Mouse (Mus musculus) lung, postnatal 0 days (tissue): ENCODE results near the gene Tmem130. TPM values are rescaled to one million over a fixed set of nuclear protein-coding genes. Genes with fewer than 3 reads are reported as not detected.

Experiments
- ATAC-seq: fragments of 200-750 bp; cut with Nextera tagmentation; 2 replicates; pipeline ENCODE4 v1.8.0; 2017; ENCODE audit warnings: moderate library complexity
- DNase-seq: peaks from one replicate; pipeline ENCODE4 v3.0.0-alpha.2; 2016; ENCODE audit warnings: low spot score
- H3K27ac ChIP-seq: fragments of 300-500 bp; sonication (generic); 2 replicates; pipeline ENCODE4 v1.5.1; 2014; ENCODE audit warnings: antibody characterized with exemption, mild to moderate bottlenecking, low read length, mixed read lengths
- H3K27me3 ChIP-seq: fragments of 300-500 bp; sonication (generic); replicated peaks from 2 replicates; pipeline ENCODE4 v1.6.1; 2014; ENCODE audit warnings: low read length, mixed read lengths; ENCODE audit not compliant: insufficient read depth
- H3K36me3 ChIP-seq: fragments of 300-500 bp; sonication (generic); 2 replicates; pipeline ENCODE4 v1.6.1; 2014; ENCODE audit warnings: low read length, mixed read lengths; ENCODE audit not compliant: insufficient read depth
- H3K4me1 ChIP-seq: fragments of 300-500 bp; sonication (generic); 2 replicates; pipeline ENCODE4 v1.6.1; 2014; ENCODE audit warnings: antibody characterized with exemption, low read depth, low read length, mixed read lengths; ENCODE audit not compliant: insufficient read depth
- H3K4me2 ChIP-seq: fragments of 300-500 bp; sonication (generic); replicated peaks from 2 replicates; pipeline ENCODE4 v1.6.1; 2014; ENCODE audit warnings: low read depth, mild to moderate bottlenecking, low read length, moderate library complexity, mixed read lengths
- H3K4me3 ChIP-seq: fragments of 300-500 bp; sonication (generic); 2 replicates; pipeline ENCODE4 v1.5.1; 2014; ENCODE audit warnings: low read depth, low read length
- H3K9ac ChIP-seq: fragments of 300-500 bp; sonication (generic); replicated peaks from 2 replicates; pipeline ENCODE4 v1.6.1; 2014; ENCODE audit warnings: low read depth, mild to moderate bottlenecking
- H3K9me3 ChIP-seq: fragments of 300-500 bp; sonication (generic); 2 replicates; pipeline ENCODE4 v1.6.1; 2016; ENCODE audit warnings: low read length, mixed read lengths
- CTCF ChIP-seq: IDR thresholded peaks from 2 replicates; pipeline ENCODE4 v1.5.1; 2016; ENCODE audit warnings: antibody characterized with exemption, mild to moderate bottlenecking
- EP300 ChIP-seq: IDR thresholded peaks from 2 replicates; pipeline ENCODE4 v1.6.1; 2016; ENCODE audit warnings: antibody characterized with exemption, mild to moderate bottlenecking, control low read depth
- WGBS: fragments of 180-500 bp; shearing (Covaris S2); extraction: QIAGEN DNeasy Blood & Tissue Kit; methylation state at CpG from one replicate; pipeline ENCODE4 v1.1.7; 2014; 5-methylcytosine and 5-hydroxymethylcytosine counted together
- polyA plus RNA-seq: library from polyadenylated mRNA; unstranded; fragments of >200 nt; fragmentation: Nextera tagmentation; extraction: Ambion mirVana; gene quantifications from 2 replicates; pipeline ENCODE4 v1.2.1, GENCODE M21; 2015

Gene Tmem130
- polyA plus RNA-seq, 1 experiment from 2014 or later = 0.23 TPM

- H3K4me1 ChIP-seq = no peaks in the 10 kb centered on the region
- DNase-seq (no peak), ATAC-seq (no peak)
- no peaks in the 10 kb centered on the region for H3K9me3 ChIP-seq
- H3K9ac ChIP-seq = no peak overlapping the region
- H3K27ac ChIP-seq = no peak overlapping the region
- H3K27me3 ChIP-seq = no peaks in the 10 kb centered on the region
- no peak overlapping the region for H3K4me2 ChIP-seq
- TF ChIP-seq EP300 (no peak), CTCF (no peak)
- WGBS = 26% methylated on average over 2 of the region's 2 CpGs
- no peaks in the 10 kb centered on the region for H3K36me3 ChIP-seq
- no peak overlapping the region for H3K4me3 ChIP-seq
Observed at GRCm38 (mm10) chr5:144724926-144725325, 36.7 kb downstream of the Tmem130 start.

GRCm38 (mm10) chr5:144720281-144720680 is 41.3 kb downstream of the Tmem130 start:
- Histone ChIP-seq H3K4me2 (no peak overlapping the region), H3K27me3 (no peaks in the 10 kb centered on the region), H3K9me3 (no peaks in the 10 kb centered on the region), H3K9ac (no peak overlapping the region), H3K36me3 (no peaks in the 10 kb centered on the region), H3K27ac (no peak overlapping the region), H3K4me3 (no peak overlapping the region), H3K4me1 (no peaks in the 10 kb centered on the region)
- no peak for ATAC-seq
- no peak for TF ChIP-seq EP300
- TF ChIP-seq CTCF = no peak
- DNase-seq = no peak
- WGBS = 64% methylated on average over 4 of the region's 4 CpGs

- no peak for TF ChIP-seq CTCF
- no peak for TF ChIP-seq EP300
- H3K4me2 ChIP-seq = no peak overlapping the region
- no peaks in the 10 kb centered on the region for H3K36me3 ChIP-seq
- ATAC-seq (no peak), DNase-seq (no peak)
- no peaks in the 10 kb centered on the region for H3K27me3 ChIP-seq
- H3K4me3 ChIP-seq = no peak overlapping the region
- no peaks in the 10 kb centered on the region for H3K4me1 ChIP-seq
- no peaks in the 10 kb centered on the region for H3K9me3 ChIP-seq
- WGBS = 66% methylated on average over 6 of the region's 6 CpGs
- H3K9ac ChIP-seq = no peak overlapping the region
- H3K27ac ChIP-seq = no peak overlapping the region
Observed at GRCm38 (mm10) chr5:144719781-144720180, 41.8 kb downstream of the Tmem130 start.

GRCm38 (mm10) chr5:144717186-144717585 is 44.4 kb downstream of the Tmem130 start:
- H3K36me3 ChIP-seq = no peaks in the 10 kb centered on the region
- no peaks in the 10 kb centered on the region for H3K4me1 ChIP-seq
- TF ChIP-seq CTCF (no peak), EP300 (no peak)
- H3K4me2 ChIP-seq = no peak overlapping the region
- no peak for ATAC-seq
- H3K4me3 ChIP-seq = no peak overlapping the region
- no peaks in the 10 kb centered on the region for H3K27me3 ChIP-seq
- no peak overlapping the region for H3K27ac ChIP-seq
- no peaks in the 10 kb centered on the region for H3K9me3 ChIP-seq
- no peak for DNase-seq
- no peak overlapping the region for H3K9ac ChIP-seq
- 63% methylated on average over 6 of the region's 6 CpGs for WGBS

GRCm38 (mm10) chr5:144713371-144713770 is 48.2 kb downstream of the Tmem130 start:
- no peak for ATAC-seq
- WGBS = 81% methylated on average over 10 of the region's 10 CpGs
- Histone ChIP-seq H3K4me2 (no peak overlapping the region), H3K4me3 (no peak overlapping the region), H3K4me1 (no peaks in the 10 kb centered on the region), H3K27me3 (no peaks in the 10 kb centered on the region), H3K9ac (no peak overlapping the region), H3K36me3 (no peaks in the 10 kb centered on the region), H3K9me3 (no peaks in the 10 kb centered on the region), H3K27ac (no peak overlapping the region)
- no peak for DNase-seq
- TF ChIP-seq CTCF (no peak), EP300 (no peak)

- Histone ChIP-seq H3K27ac (no peak overlapping the region), H3K9ac (no peak overlapping the region), H3K27me3 (no peaks in the 10 kb centered on the region), H3K9me3 (no peaks in the 10 kb centered on the region), H3K4me1 (no peaks in the 10 kb centered on the region), H3K4me2 (no peak overlapping the region), H3K4me3 (no peak overlapping the region), H3K36me3 (no peaks in the 10 kb centered on the region)
- 87% methylated on average over 6 of the region's 6 CpGs for WGBS
- TF ChIP-seq EP300 (no peak), CTCF (no peak)
- no peak for DNase-seq
- no peak for ATAC-seq
Observed at GRCm38 (mm10) chr5:144707603-144708002, 54.0 kb downstream of the Tmem130 start.
